Comparison of ENCODE assay signal across 9 mouse cellular contexts in genomic region chr5:136714879-136715278, GRCm38 (mm10). TPM values are rescaled to one million over a fixed set of nuclear protein-coding genes. Genes with fewer than 3 reads are reported as not detected.
DNase-seq lines count a peak whose midpoint lies in the region; ATAC-seq lines count a peak whose summit lies in the region.
"Had no signal": no experiment of that assay in that cellular context is flagged by ENCODE, and none has a peak within 500 bp of the region (broad histone marks: within the 10 kb centered on the region; RNA-seq: fewer than 3 reads in every experiment).

No protein-coding gene starts in this region.

- H3K27me3 ChIP-seq in embryonic facial prominence, embryonic 11.5 days (ENCODE audit: control insufficient read depth, insufficient read depth, low read length), result no peaks in the 10 kb centered on the region
- H3K27me3 ChIP-seq in hindbrain, embryonic 16.5 days (replicated peaks; ENCODE audit: control insufficient read depth, insufficient read depth, low read length), result no peaks in the 10 kb centered on the region
- no peaks in the 10 kb centered on the region for H3K27me3 ChIP-seq in splenic B cell, adult 2 months (ENCODE audit: control insufficient read depth, insufficient read depth, low read length, poor library complexity, severe bottlenecking)

- H3K36me3 ChIP-seq in embryonic facial prominence, embryonic 11.5 days (replicated peaks; ENCODE audit: control insufficient read depth, insufficient read depth, low read depth, low read length), result no peaks in the 10 kb centered on the region
- H3K36me3 ChIP-seq in hindbrain, embryonic 16.5 days (ENCODE audit: control insufficient read depth, insufficient read depth, low read length), result no peaks in the 10 kb centered on the region
- no peaks in the 10 kb centered on the region for H3K36me3 ChIP-seq in splenic B cell, adult 2 months (ENCODE audit: control insufficient read depth, insufficient read depth, low read length, poor library complexity, severe bottlenecking)

- no peak overlapping the region for H3K9ac ChIP-seq in embryonic facial prominence, embryonic 11.5 days (replicated peaks; ENCODE audit: low read length)
- peak overlapping the region; percentile 36; the same call in 1 of the 2 replicates for H3K9ac ChIP-seq in hindbrain, embryonic 16.5 days (ENCODE audit: low read depth, low read length)

- H3K4me1 ChIP-seq in embryonic facial prominence, embryonic 11.5 days (ENCODE audit: control insufficient read depth, insufficient read depth, low read length), result no peaks in the 10 kb centered on the region
- H3K4me1 ChIP-seq in hindbrain, embryonic 16.5 days (ENCODE audit: control insufficient read depth, insufficient read depth, low read depth, low read length), result peaks cover 7% of the 10 kb centered on the region; the same call in 1 of the 2 replicates

- intact Hi-C loops in left cerebral cortex, postnatal 4 days (cut with DNase I), result no loop called here

- no peak overlapping the region for H3K27ac ChIP-seq in embryonic facial prominence, embryonic 11.5 days (replicated peaks; ENCODE audit: low read depth, low read length)
- H3K27ac ChIP-seq in hindbrain, embryonic 16.5 days (ENCODE audit: low read depth, low read length), result no peak overlapping the region

- no peak for ATAC-seq in embryonic facial prominence, embryonic 11.5 days (replicated peaks; ENCODE audit: insufficient number of reproducible peaks, low FRiP score, low TSS enrichment, low read depth)
- ATAC-seq in hindbrain, embryonic 16.5 days, result no peak

- no peak overlapping the region for H3K4me3 ChIP-seq in embryonic facial prominence, embryonic 11.5 days (ENCODE audit: low read depth, low read length)
- H3K4me3 ChIP-seq in hindbrain, embryonic 16.5 days (ENCODE audit: low read length), result peak overlapping the region; percentile 5; the same call in 1 of the 2 replicates

- DNase-seq in left cerebral cortex, postnatal 4 days, result peak; percentile 77
- DNase-seq in left cerebral cortex, adult 8-10 months (ENCODE audit: low spot score in 2 of 2), result no peak
- DNase-seq in adrenal gland, postnatal 36 days, result peak; percentile 17 to 33
- peak; percentile 76 for DNase-seq in embryonic facial prominence, embryonic 11.5 days (ENCODE audit: low spot score)
- DNase-seq in lung, postnatal 36 days, result peak; percentile 46
- DNase-seq in splenic B cell, adult 2 months (ENCODE audit: low read depth, low spot score), result peak; percentile 62
- no peak for DNase-seq in left cerebral cortex, adult 11 months (ENCODE audit: low spot score)

- H3K9me3 ChIP-seq in embryonic facial prominence, embryonic 11.5 days (replicated peaks; ENCODE audit: control insufficient read depth, low read length), result no peaks in the 10 kb centered on the region
- H3K9me3 ChIP-seq in hindbrain, embryonic 16.5 days (ENCODE audit: control insufficient read depth, low read length), result no peaks in the 10 kb centered on the region

- WGBS in embryonic facial prominence, embryonic 11.5 days, result 25% methylated on average over 11 of the region's 11 CpGs
- 27% methylated on average over 11 of the region's 11 CpGs for WGBS in hindbrain, embryonic 16.5 days

- H3K4me2 ChIP-seq in embryonic facial prominence, embryonic 11.5 days (ENCODE audit: low read depth, low read length), result no peak overlapping the region; the same call in 1 of the 2 replicates
- H3K4me2 ChIP-seq in hindbrain, embryonic 16.5 days (ENCODE audit: low read length), result peak overlapping the region; percentile 44

RNA-seq across cellular contexts. Expression of gene Myl10, which starts 21.9 kb away (rescaled TPM):
- not detected for total RNA-seq in left cerebral cortex, postnatal 4 days (2021)
- total RNA-seq in left cerebral cortex, adult 8-10 months (2022), result not detected
- total RNA-seq in adrenal gland, postnatal 36 days (2021), result not detected
- polyA plus RNA-seq in embryonic facial prominence, embryonic 11.5 days (2014; fragmentation: Nextera tagmentation; extraction: Ambion mirVana), result not detected in 2 replicates
- polyA plus RNA-seq in hindbrain, embryonic 16.5 days (2015; fragmentation: Nextera tagmentation; extraction: Ambion mirVana), result not detected in 2 replicates
- total RNA-seq: heart, postnatal 36 days had no signal

Comparison
In these comparisons a context has a peak if more than half of its experiments do, and no peak if none do; other contexts are left out.
1. DNase-seq: peak in left cerebral cortex, postnatal 4 days (single experiment), adrenal gland, postnatal 36 days (2 of 2), embryonic facial prominence, embryonic 11.5 days (single experiment), lung, postnatal 36 days (single experiment) and splenic B cell, adult 2 months (single experiment); none in left cerebral cortex, adult 8-10 months (0 of 2) and left cerebral cortex, adult 11 months (single experiment).